Comparison of ENCODE assay signal across 35 mouse cellular contexts in the genomic region with DNA sequence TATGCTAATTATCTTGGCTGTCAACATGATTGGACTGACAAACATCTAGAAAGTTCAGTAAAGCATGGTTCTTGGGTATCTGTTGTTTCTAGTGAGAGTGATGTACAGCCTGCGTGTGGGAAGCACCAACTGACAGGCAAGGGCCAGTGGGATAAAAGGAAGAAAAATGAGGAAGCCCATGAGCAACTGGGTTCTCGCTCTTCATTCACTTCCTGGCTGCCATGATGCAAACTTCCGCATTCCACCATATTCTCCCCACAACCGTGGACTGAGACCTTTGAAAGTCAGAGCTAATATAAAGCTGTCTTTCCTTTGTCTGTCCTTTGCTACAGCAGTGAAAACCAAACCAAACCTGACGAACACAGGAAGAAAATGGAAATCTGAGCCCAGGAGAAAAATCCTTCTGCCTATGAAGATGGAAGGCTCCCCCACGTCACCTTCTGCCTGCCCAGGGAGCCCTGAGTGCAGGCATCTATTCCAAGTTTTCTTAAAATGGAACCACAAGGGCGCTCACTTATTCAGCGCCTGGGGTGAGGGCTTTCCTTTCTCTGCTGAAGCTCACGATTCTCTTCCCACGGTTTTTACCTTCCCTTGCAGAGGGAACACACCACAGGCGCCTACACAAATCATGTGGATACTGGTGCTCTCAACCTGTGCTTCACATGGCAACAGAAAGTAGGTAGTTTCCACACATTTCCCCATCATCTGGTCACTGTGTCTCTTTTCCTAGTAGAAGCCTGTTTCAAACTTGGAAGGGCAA. TPM values are rescaled to one million over a fixed set of nuclear protein-coding genes. Genes with fewer than 3 reads are reported as not detected.
DNase-seq lines count a peak whose midpoint lies in the region; ATAC-seq lines count a peak whose summit lies in the region.
"Had no signal": no experiment of that assay in that cellular context is flagged by ENCODE, and none has a peak within 500 bp of the region (broad histone marks: within the 10 kb centered on the region; RNA-seq: fewer than 3 reads in every experiment).

No protein-coding gene starts in this region.

- no peaks in the 10 kb centered on the region for H3K9me3 ChIP-seq in hindbrain, embryonic 16.5 days (ENCODE audit: control insufficient read depth, low read length)
- H3K9me3 ChIP-seq: forebrain, embryonic 13.5 days; heart, embryonic 12.5 days; limb, embryonic 12.5 days; midbrain, embryonic 13.5 days had no signal

- H3K27me3 ChIP-seq in hindbrain, embryonic 16.5 days (replicated peaks; ENCODE audit: control insufficient read depth, insufficient read depth, low read length), result no peaks in the 10 kb centered on the region
- H3K27me3 ChIP-seq: forebrain, embryonic 13.5 days; limb, embryonic 12.5 days; midbrain, embryonic 13.5 days had no signal

- no peak overlapping the region for H3K4me3 ChIP-seq in hindbrain, embryonic 16.5 days (ENCODE audit: low read length)
- H3K4me3 ChIP-seq: forebrain, embryonic 13.5 days; heart, adult 2 months; heart, embryonic 12.5 days; limb, embryonic 12.5 days; midbrain, embryonic 13.5 days had no signal

- no peak overlapping the region for H3K9ac ChIP-seq in hindbrain, embryonic 16.5 days (ENCODE audit: low read depth, low read length)
- H3K9ac ChIP-seq: forebrain, embryonic 13.5 days; heart, embryonic 12.5 days; hindbrain, embryonic 14.5 days; limb, embryonic 12.5 days; liver, postnatal 0 days; midbrain, embryonic 13.5 days had no signal

- peak; percentile 99 for ATAC-seq in megakaryocyte, adult 5-6 weeks (ENCODE audit: poor library complexity, severe bottlenecking)
- no peak for ATAC-seq in hindbrain, embryonic 16.5 days
- ATAC-seq: forebrain, embryonic 13.5 days; inflammation-experienced regulatory T-cells, adult 6 months; liver, postnatal 0 days; midbrain, embryonic 13.5 days had no signal

- no peak overlapping the region for H3K4me2 ChIP-seq in hindbrain, embryonic 16.5 days (ENCODE audit: low read length)
- H3K4me2 ChIP-seq: forebrain, embryonic 13.5 days; heart, embryonic 12.5 days; hindbrain, embryonic 14.5 days; limb, embryonic 12.5 days; liver, embryonic 11.5 days; midbrain, embryonic 13.5 days had no signal

- no peaks in the 10 kb centered on the region for H3K36me3 ChIP-seq in hindbrain, embryonic 16.5 days (ENCODE audit: control insufficient read depth, insufficient read depth, low read length)
- H3K36me3 ChIP-seq: heart, embryonic 12.5 days; limb, embryonic 12.5 days; midbrain, embryonic 13.5 days had no signal

- H3K27ac ChIP-seq in hindbrain, embryonic 16.5 days (ENCODE audit: low read depth, low read length), result no peak overlapping the region
- H3K27ac ChIP-seq: forebrain, embryonic 13.5 days; heart, adult 2 months; hindbrain, embryonic 14.5 days; limb, embryonic 12.5 days; midbrain, embryonic 13.5 days had no signal

- intact Hi-C loops in left cerebral cortex, postnatal 10 days (cut with DNase I), result no loop called here

- H3K4me1 ChIP-seq in hindbrain, embryonic 16.5 days (ENCODE audit: control insufficient read depth, insufficient read depth, low read depth, low read length), result no peaks in the 10 kb centered on the region
- H3K4me1 ChIP-seq: forebrain, embryonic 13.5 days; heart, embryonic 12.5 days; limb, embryonic 12.5 days; midbrain, embryonic 13.5 days had no signal

- 77% methylated on average over 11 of the region's 11 CpGs for WGBS in hindbrain, embryonic 16.5 days

- DNase-seq in left cerebral cortex, adult 9 months (ENCODE audit: low spot score in 2 of 2), result peak; percentile 14 to 40
- no peak for DNase-seq in left cerebral cortex, postnatal 10 days (ENCODE audit: extremely low spot score in 1 of 2, low spot score in 2 of 2)
- peak; percentile 14 for DNase-seq in right cerebral cortex, postnatal 25 days
- no peak for DNase-seq in right cerebral cortex, postnatal 10 days (ENCODE audit: low spot score in 2 of 2)
- DNase-seq in B cell, adult 2 months, result no peak
- DNase-seq: adrenal gland, postnatal 36 days; cerebellum, adult 8-10 months; cerebellum, postnatal 25 days; gastrocnemius, postnatal 25 days; heart, adult 2 months; kidney, adult 11 months; kidney, postnatal 14 days; layer of hippocampus, adult 9-11 months; liver, postnatal 0 days; lung, postnatal 36 days; retina, postnatal 1 day; spleen, adult 18-20 months had no signal

RNA-seq across cellular contexts. Expression of a gene that starts 10.3 kb away (rescaled TPM):
- total RNA-seq in left cerebral cortex, postnatal 10 days (2021), result under 1 TPM; 0.21 to 0.73 TPM
- not detected in 2 replicates for total RNA-seq in megakaryocyte, adult 5-6 weeks (2015)
- not detected in 2 replicates for total RNA-seq in megakaryocyte, adult 5-6 weeks (2017)
- polyA plus RNA-seq in hindbrain, embryonic 16.5 days (2015; fragmentation: Nextera tagmentation; extraction: Ambion mirVana), result 0.97 and 1.3 TPM in 2 replicates
- total RNA-seq: adrenal gland, adult 18-20 months; adrenal gland, postnatal 36 days; gastrocnemius, adult 18-20 months; gastrocnemius, postnatal 25 days; heart, adult 2 months; hematopoietic stem cell, adult 5-6 weeks; megakaryocyte-erythroid progenitor cell, adult 5-6 weeks had no signal
- polyA plus RNA-seq: heart, embryonic 12.5 days; heart, postnatal 0 days; inflammation-experienced regulatory T-cells, adult 6 months; limb, embryonic 12.5 days; liver, embryonic 11.5 days; liver, postnatal 0 days; stomach, embryonic 16.5 days; urinary bladder, adult 2 months had no signal

RNA-seq across cellular contexts. Expression of a gene that starts 30.2 kb away (rescaled TPM):
- under 1 TPM in 1 of 2 experiments, not detected in 1; 0.10 TPM for total RNA-seq in left cerebral cortex, postnatal 10 days (2021)
- 0.45 and 0.62 TPM in 2 replicates for total RNA-seq in megakaryocyte, adult 5-6 weeks (2015)
- total RNA-seq in megakaryocyte, adult 5-6 weeks (2017), result 0.40 and 0.77 TPM in 2 replicates
- 0.06 and 0.40 TPM in 2 replicates for polyA plus RNA-seq in hindbrain, embryonic 16.5 days (2015; fragmentation: Nextera tagmentation; extraction: Ambion mirVana)
- total RNA-seq: adrenal gland, postnatal 36 days; gastrocnemius, adult 18-20 months; gastrocnemius, postnatal 25 days; heart, adult 2 months; hematopoietic stem cell, adult 5-6 weeks had no signal
- polyA plus RNA-seq: embryonic facial prominence, embryonic 11.5 days; forebrain, embryonic 13.5 days; heart, postnatal 0 days; lung, embryonic 16.5 days had no signal

Comparison
In these comparisons a context has a peak if more than half of its experiments do, and no peak if none do; other contexts are left out.
1. DNase-seq: peak in left cerebral cortex, adult 9 months (2 of 2) and right cerebral cortex, postnatal 25 days (single experiment); none in left cerebral cortex, postnatal 10 days (0 of 2), right cerebral cortex, postnatal 10 days (0 of 2) and B cell, adult 2 months (0 of 2).